27 mouse cellular contexts compared by ENCODE assay signal in the genomic region with DNA sequence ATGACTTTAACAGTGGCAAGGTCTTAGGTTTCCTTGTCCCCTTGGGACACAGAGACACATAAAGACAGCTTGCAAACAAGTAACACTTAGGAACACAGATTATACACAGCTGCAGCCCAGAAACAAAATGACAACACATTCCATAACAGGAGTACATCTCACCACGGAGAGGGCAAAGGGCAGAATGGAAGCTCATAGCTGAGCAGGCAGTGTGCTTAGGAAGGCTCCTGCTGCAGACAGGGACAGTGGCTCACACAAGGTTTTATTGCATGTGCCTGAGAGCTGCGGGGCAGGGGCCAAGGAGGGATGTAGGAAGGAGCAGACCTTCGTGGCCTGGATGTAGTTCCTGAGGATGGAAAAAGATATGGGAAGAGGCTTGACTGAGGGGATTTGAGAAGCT.
DNase-seq lines count a peak whose midpoint lies in the region; ATAC-seq lines count a peak whose summit lies in the region.
"Had no signal": no experiment of that assay in that cellular context is flagged by ENCODE, and none has a peak within 500 bp of the region (broad histone marks: within the 10 kb centered on the region; RNA-seq: fewer than 3 reads in every experiment).

No protein-coding gene starts in this region.

- H3K4me3 ChIP-seq in limb, embryonic 11.5 days (ENCODE audit: low read depth, low read length): no peak overlapping the region
- H3K4me3 ChIP-seq in limb, embryonic 10.5 days: no peak overlapping the region
- H3K4me3 ChIP-seq in midbrain, embryonic 11.5 days (ENCODE audit: low read depth, low read length): no peak overlapping the region
- no peak overlapping the region for H3K4me3 ChIP-seq in midbrain, embryonic 13.5 days (replicated peaks)
- H3K4me3 ChIP-seq: embryonic facial prominence, embryonic 13.5 days; forebrain, embryonic 10.5 days; forebrain, embryonic 15.5 days; heart, adult 2 months; heart, embryonic 12.5 days; hindbrain, embryonic 10.5 days; hindbrain, embryonic 15.5 days; limb, embryonic 15.5 days; midbrain, embryonic 10.5 days; neural tube, embryonic 13.5 days had no signal

- no peaks in the 10 kb centered on the region for H3K9me3 ChIP-seq in limb, embryonic 11.5 days (ENCODE audit: control insufficient read depth, low read length)
- no peaks in the 10 kb centered on the region for H3K9me3 ChIP-seq in limb, embryonic 10.5 days (replicated peaks)
- no peaks in the 10 kb centered on the region for H3K9me3 ChIP-seq in midbrain, embryonic 11.5 days (ENCODE audit: control insufficient read depth, low read length)
- H3K9me3 ChIP-seq in midbrain, embryonic 13.5 days: no peaks in the 10 kb centered on the region
- H3K9me3 ChIP-seq: embryonic facial prominence, embryonic 13.5 days; forebrain, embryonic 10.5 days; forebrain, embryonic 15.5 days; heart, embryonic 12.5 days; hindbrain, embryonic 10.5 days; hindbrain, embryonic 15.5 days; limb, embryonic 15.5 days; midbrain, embryonic 10.5 days; neural tube, embryonic 13.5 days had no signal

- H3K27me3 ChIP-seq in limb, embryonic 11.5 days (ENCODE audit: control insufficient read depth, insufficient read depth, low read length): no peaks in the 10 kb centered on the region
- H3K27me3 ChIP-seq in limb, embryonic 10.5 days (ENCODE audit: low read depth, poor library complexity, severe bottlenecking): no peaks in the 10 kb centered on the region
- H3K27me3 ChIP-seq in midbrain, embryonic 11.5 days (ENCODE audit: control insufficient read depth, insufficient read depth, low read length): no peaks in the 10 kb centered on the region; the same call in 1 of the 2 replicates
- peaks cover 15% of the 10 kb centered on the region; the same call in 1 of the 2 replicates for H3K27me3 ChIP-seq in midbrain, embryonic 13.5 days
- H3K27me3 ChIP-seq: embryonic facial prominence, embryonic 13.5 days; forebrain, embryonic 15.5 days; heart, embryonic 12.5 days; hindbrain, embryonic 15.5 days; limb, embryonic 15.5 days; neural tube, embryonic 13.5 days had no signal

- no peak overlapping the region for H3K4me2 ChIP-seq in limb, embryonic 11.5 days (ENCODE audit: low read depth, severe bottlenecking)
- H3K4me2 ChIP-seq in midbrain, embryonic 11.5 days: no peak overlapping the region
- H3K4me2 ChIP-seq in midbrain, embryonic 13.5 days (replicated peaks): no peak overlapping the region
- H3K4me2 ChIP-seq: embryonic facial prominence, embryonic 13.5 days; forebrain, embryonic 15.5 days; hindbrain, embryonic 15.5 days; limb, embryonic 15.5 days; neural tube, embryonic 13.5 days had no signal

- no peak for ATAC-seq in CD4-positive, CD25-positive, alpha-beta regulatory T cell, adult 4 months
- no peak for ATAC-seq in limb, embryonic 11.5 days (ENCODE audit: insufficient number of reproducible peaks, low FRiP score, low TSS enrichment, low read depth)
- no peak for ATAC-seq in midbrain, embryonic 11.5 days (ENCODE audit: low FRiP score)
- ATAC-seq in midbrain, embryonic 13.5 days: no peak
- ATAC-seq: forebrain, embryonic 15.5 days had no signal

- H3K27ac ChIP-seq in limb, embryonic 11.5 days (replicated peaks; ENCODE audit: low read depth, low read length): no peak overlapping the region
- H3K27ac ChIP-seq in limb, embryonic 10.5 days: no peak overlapping the region
- H3K27ac ChIP-seq in midbrain, embryonic 11.5 days (ENCODE audit: low read depth, low read length): no peak overlapping the region
- H3K27ac ChIP-seq in midbrain, embryonic 13.5 days: no peak overlapping the region
- H3K27ac ChIP-seq: embryonic facial prominence, embryonic 13.5 days; forebrain, embryonic 10.5 days; forebrain, embryonic 15.5 days; heart, adult 2 months; hindbrain, embryonic 15.5 days; limb, embryonic 15.5 days; liver, embryonic 14.5 days; midbrain, embryonic 10.5 days; neural tube, embryonic 13.5 days had no signal

- no peaks in the 10 kb centered on the region for H3K4me1 ChIP-seq in limb, embryonic 11.5 days (ENCODE audit: control insufficient read depth, insufficient read depth, low read length)
- peaks cover 10% of the 10 kb centered on the region for H3K4me1 ChIP-seq in limb, embryonic 10.5 days
- peaks cover 7% of the 10 kb centered on the region for H3K4me1 ChIP-seq in midbrain, embryonic 11.5 days (ENCODE audit: control insufficient read depth, insufficient read depth, low read length)
- peaks cover 10% of the 10 kb centered on the region for H3K4me1 ChIP-seq in midbrain, embryonic 13.5 days (replicated peaks)
- H3K4me1 ChIP-seq: limb, embryonic 15.5 days had no signal

- DNase-seq in CD4-positive, CD25-positive, alpha-beta regulatory T cell, adult 2 months (ENCODE audit: low read depth, low spot score): peak; percentile 19
- DNase-seq in limb, embryonic 11.5 days (ENCODE audit: low spot score): peak; percentile 20
- DNase-seq in limb, embryonic 10.5 days (ENCODE audit: low spot score): no peak
- peak; percentile 82 for DNase-seq in midbrain, embryonic 11.5 days (ENCODE audit: low spot score, missing footprints)
- peak; percentile 15 for DNase-seq in mesoderm, embryonic 11.5 days (ENCODE audit: low read depth, low spot score)
- DNase-seq in layer of hippocampus, adult 9-11 months: no peak
- DNase-seq: adrenal gland, postnatal 25 days; cerebellum, adult 18-20 months; cerebellum, postnatal 10 days; gastrocnemius, postnatal 25 days; heart, adult 2 months; heart, postnatal 14 days; kidney, adult 9 months; kidney, postnatal 14 days; right cerebral cortex, postnatal 4 days had no signal

- no peak overlapping the region for H3K9ac ChIP-seq in limb, embryonic 11.5 days (ENCODE audit: low read length)
- no peak overlapping the region for H3K9ac ChIP-seq in midbrain, embryonic 11.5 days (ENCODE audit: low read length)
- no peak overlapping the region for H3K9ac ChIP-seq in midbrain, embryonic 13.5 days (replicated peaks)
- H3K9ac ChIP-seq: embryonic facial prominence, embryonic 13.5 days; forebrain, embryonic 15.5 days; heart, embryonic 12.5 days; hindbrain, embryonic 15.5 days; limb, embryonic 15.5 days; liver, embryonic 14.5 days; neural tube, embryonic 13.5 days had no signal

- WGBS in limb, embryonic 11.5 days: 45% methylated on average over 3 of the region's 3 CpGs
- 59% methylated on average over 3 of the region's 3 CpGs for WGBS in limb, embryonic 10.5 days
- WGBS in midbrain, embryonic 11.5 days: 51% methylated on average over 3 of the region's 3 CpGs
- 49% methylated on average over 3 of the region's 3 CpGs for WGBS in midbrain, embryonic 13.5 days

- no peaks in the 10 kb centered on the region for H3K36me3 ChIP-seq in limb, embryonic 11.5 days (ENCODE audit: control insufficient read depth, insufficient read depth, low read length)
- no peaks in the 10 kb centered on the region for H3K36me3 ChIP-seq in limb, embryonic 10.5 days
- no peaks in the 10 kb centered on the region for H3K36me3 ChIP-seq in midbrain, embryonic 11.5 days (ENCODE audit: control insufficient read depth, insufficient read depth, low read length)
- no peaks in the 10 kb centered on the region for H3K36me3 ChIP-seq in midbrain, embryonic 13.5 days
- H3K36me3 ChIP-seq: embryonic facial prominence, embryonic 13.5 days; forebrain, embryonic 10.5 days; forebrain, embryonic 15.5 days; heart, embryonic 12.5 days; hindbrain, embryonic 10.5 days; hindbrain, embryonic 15.5 days; limb, embryonic 15.5 days; midbrain, embryonic 10.5 days; neural tube, embryonic 13.5 days had no signal

Comparison
In these comparisons a context has a peak if more than half of its experiments do, and no peak if none do; other contexts are left out.
1. DNase-seq: peak in CD4-positive, CD25-positive, alpha-beta regulatory T cell, adult 2 months (single experiment), limb, embryonic 11.5 days (single experiment), midbrain, embryonic 11.5 days (single experiment) and mesoderm, embryonic 11.5 days (single experiment); none in limb, embryonic 10.5 days (single experiment) and layer of hippocampus, adult 9-11 months (single experiment).